Mouse (Mus musculus) left cerebral cortex, postnatal 25 days (tissue): ENCODE results near the gene Aadacl3. TPM values are rescaled to one million over a fixed set of nuclear protein-coding genes. Genes with fewer than 3 reads are reported as not detected.

Experiments used
- DNase-seq, 2 experiments: peaks; one replicate each; pipeline ENCODE4 v3.0.0; 2022; ENCODE audit warnings: low spot score in 2 of 2, mixed read lengths in 1 of 2
- intact Hi-C: fragments of 180-260 bp; cut with DNase I; formaldehyde crosslinking; loops from one replicate; pipeline ENCODE4 v1.15.1; 2025
- total RNA-seq, 2 experiments: library from RNA; stranded (reverse); gene quantifications; 2 replicates each; pipeline ENCODE4 v1.2.3; 2021

Gene Aadacl3
- total RNA-seq, result not detected

DNA sequence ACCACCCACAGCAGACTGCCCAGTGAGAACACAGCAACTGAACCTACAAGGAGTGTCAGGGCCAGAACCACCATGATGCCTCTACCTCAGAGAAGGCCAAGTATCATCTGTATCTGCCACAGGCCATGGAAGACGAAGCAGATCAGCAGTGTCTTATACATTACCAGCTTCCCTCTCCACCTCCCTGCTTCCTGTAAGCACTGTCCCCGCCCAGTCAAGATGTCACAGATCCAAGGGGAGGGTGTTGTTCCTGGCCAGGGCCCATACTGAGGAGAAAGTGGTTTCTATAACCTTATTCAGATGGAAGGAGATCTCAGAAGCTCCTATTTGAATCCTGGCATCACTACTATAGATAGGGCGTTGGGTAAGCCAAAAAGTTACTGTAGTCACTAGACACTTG is at the start of gene Aadacl3:
Gene Aadacl3 (minus strand): TSS at position 101 of the 400 bp plus-strand sequence.
- no peak for DNase-seq
- intact Hi-C loops, result no loop called here

DNA sequence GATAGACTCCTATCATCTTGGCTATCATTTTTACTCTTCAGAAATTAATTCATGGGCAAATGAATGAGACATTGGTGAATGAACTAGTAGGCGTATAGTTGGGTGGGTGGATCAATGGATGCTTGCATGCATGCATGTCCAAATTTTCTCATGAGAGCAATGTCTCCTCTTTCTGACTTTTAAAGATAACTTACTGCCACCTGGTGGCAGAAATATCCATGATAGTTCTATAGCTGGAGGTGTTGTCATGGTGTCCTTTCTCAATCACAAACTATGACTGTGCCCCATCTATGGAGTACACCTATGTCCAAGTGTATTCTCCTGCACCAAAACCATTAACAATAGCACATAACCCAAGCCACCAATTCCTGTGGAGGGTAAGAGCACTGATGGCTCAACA is 43.0 kb upstream of the Aadacl3 start:
- DNase-seq, result no peak
- intact Hi-C loops, result no loop called here

GRCm38 (mm10) chr4:144493331-144493730 is 29.8 kb upstream of the Aadacl3 start:
- DNase-seq, result no peak
- intact Hi-C loops, result no loop called here

DNA sequence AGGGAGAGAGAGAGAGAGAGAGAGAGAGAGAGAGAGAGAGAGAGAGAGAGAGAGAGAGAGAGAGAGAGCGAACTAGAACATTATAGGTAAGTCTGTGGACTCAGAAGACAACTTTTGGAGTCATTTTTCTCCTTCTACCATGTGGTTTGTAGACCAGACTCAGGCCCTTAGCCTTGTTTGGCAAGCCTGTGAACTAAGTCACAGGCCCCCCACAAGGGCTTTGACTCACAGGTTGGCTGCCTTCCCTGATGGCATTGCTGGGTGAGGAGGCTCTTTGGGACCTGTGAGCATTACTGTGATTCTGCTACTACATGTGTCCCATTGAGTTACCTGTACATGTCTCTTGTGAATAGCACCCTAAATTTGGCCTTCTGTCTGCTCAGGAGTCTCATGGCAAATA is 4.5 kb upstream of the Aadacl3 start:
- intact Hi-C loops, result no loop called here
- no peak for DNase-seq

DNA sequence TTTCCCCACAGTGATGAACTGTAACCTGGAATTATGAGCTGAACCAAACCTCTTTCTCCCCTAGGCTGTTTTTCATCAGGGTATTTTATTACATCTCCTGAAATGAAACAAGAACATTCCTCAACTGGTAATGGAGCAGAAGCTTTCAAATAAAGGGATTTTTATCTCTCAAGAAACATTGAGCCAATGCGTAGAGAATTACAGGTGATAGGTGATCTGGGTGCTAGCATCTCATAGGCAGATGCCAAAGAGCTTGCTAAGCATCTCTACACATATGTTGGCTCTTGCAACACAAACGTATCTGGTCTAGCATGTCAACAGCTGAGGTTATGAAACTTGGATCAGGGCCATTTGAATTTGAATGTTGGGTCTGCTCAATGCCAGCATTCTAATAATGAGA is 1.6 kb upstream of the Aadacl3 start:
- intact Hi-C loops, result no loop called here
- no peak for DNase-seq

- intact Hi-C loops, result no loop called here
- DNase-seq, result no peak
These were observed 10.3 kb downstream of the Aadacl3 start, which contains the start of gene Gm9944 for GRCm38 (mm10) chr4:144453217-144453616. Gene Gm9944 (minus strand): TSS chr4:144453317.

- intact Hi-C loops, result no loop called here
- DNase-seq, result no peak
These were observed 15.0 kb downstream of the Aadacl3 start for GRCm38 (mm10) chr4:144448546-144448945.

DNA sequence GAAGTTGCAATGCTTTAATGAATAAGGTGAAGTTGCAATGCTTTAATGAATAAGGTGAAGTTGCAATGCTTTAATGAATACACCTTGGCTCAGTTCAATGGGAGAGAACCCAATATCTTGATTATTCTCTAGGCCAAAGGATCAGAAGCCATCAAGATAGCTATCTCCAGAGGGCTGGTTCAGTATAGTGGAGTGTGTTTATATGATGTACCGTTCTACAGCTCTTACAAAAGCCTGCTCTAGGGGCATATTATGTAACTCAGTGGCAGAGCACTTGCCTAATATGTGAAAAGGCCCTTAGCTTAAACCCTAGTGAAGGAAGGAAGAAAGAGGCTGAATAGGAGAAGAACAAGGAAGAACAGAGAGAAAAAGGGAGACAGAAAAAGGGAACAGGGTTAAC is 22.0 kb downstream of the Aadacl3 start:
- DNase-seq, result no peak
- intact Hi-C loops, result no loop called here

GRCm38 (mm10) chr4:144441095-144441494 is 22.5 kb downstream of the Aadacl3 start:
- intact Hi-C loops, result no loop called here
- no peak for DNase-seq

- no peak for DNase-seq
- intact Hi-C loops, result no loop called here
These were observed 24.9 kb downstream of the Aadacl3 start, which contains the start of gene 1700012P22Rik for GRCm38 (mm10) chr4:144438672-144439071. Gene 1700012P22Rik (minus strand): TSS chr4:144438772.

DNA sequence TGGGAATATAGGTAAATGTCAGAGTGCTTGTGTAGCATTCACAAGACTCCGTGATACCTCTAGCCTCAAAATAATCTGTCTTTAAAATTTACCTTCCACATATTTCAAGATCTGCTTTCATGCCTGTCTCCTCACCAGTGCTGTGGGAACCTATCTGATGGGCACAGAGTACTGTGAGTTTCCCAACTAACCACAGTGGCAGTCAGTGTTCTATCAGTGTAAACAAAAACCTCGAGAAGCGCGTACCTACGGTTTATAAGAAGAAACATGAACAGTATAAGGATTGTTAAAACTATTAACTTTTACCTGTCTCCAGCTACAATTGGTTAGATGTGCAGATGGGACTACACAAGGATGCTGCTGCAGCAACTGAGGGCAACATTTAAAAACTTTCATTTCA is 30.3 kb downstream of the Aadacl3 start:
- intact Hi-C loops, result no loop called here
- DNase-seq, result no peak

- intact Hi-C loops, result no loop called here
- DNase-seq, result no peak
These were observed 32.8 kb downstream of the Aadacl3 start for GRCm38 (mm10) chr4:144430723-144431122.

DNA sequence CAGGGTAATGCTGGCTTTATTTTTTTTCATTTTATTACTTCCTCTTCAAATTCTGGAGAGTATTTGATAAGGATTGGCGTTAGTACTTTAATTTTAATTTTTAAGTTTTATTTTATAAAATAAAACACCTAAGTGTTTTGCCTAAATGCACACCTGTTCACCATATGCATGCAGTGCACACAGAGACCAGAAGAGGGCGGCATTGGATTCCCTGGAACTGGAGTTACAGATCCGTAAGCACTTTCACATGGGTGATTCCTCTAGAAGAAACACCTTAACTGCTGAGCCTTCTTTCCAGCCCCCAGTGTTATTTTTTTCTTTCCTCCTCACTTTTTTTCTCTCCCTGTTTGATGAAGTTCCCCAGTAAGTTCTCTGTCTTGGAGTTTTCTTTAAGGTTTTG is 34.7 kb downstream of the Aadacl3 start:
- DNase-seq, result no peak
- intact Hi-C loops, result no loop called here

DNA sequence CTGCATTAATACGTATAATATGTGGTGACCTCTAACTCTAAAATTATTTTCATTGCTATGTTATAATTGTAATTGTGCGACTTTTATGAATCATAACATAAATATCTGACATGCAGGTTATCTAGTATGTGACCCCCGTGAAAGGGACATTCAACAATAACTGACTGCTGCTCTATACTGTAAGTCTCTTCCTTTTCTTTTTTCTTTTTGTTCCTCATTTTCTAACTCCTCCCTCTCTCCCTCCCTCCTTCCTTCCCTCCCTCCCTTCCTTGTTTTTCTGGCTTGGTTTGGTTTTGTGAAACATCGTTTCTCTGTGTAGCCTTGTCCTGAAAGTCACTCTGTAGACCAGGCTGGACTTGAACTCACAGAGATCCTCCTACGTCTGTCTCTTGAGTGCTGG is 39.0 kb downstream of the Aadacl3 start:
- no peak for DNase-seq
- intact Hi-C loops, result no loop called here

DNA sequence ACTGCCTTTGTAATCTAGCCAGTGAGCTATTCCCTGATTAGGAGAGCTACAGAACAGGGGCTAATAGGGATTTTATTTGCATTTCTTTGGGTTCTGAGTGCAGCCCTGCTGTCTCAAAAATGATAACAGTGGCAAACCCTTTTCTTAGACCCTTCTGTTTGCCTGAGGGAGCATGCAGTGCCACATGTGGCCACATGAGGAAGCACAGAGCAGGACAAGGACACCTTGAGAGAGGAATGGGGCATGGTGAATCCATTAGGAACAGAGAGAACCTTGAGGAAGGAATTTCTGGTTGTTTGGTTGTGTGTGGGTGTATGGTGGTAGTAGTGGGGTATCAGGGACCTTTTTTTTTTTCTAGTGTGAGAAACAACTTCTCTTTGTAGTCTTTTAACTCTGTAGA is 42.9 kb downstream of the Aadacl3 start:
- intact Hi-C loops, result no loop called here

DNA sequence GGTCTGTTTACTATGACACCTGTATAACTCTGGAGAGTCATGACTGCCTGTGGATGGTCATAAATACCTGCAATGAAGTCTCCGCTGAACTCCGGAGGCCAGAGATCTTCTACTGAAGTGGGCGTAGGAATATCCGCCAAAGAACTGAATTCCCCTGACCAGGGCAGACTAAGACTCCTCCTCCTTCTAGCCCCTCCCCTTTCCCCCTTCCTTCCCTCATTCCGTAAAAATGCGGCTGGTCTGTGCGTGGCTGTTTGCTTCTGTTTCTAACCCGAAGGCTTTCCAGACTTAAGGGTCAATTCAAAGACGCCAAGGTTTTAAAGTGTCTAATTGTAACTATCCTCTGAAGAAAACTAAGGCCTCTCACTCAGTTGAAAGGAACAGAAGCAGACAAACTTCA is 55.3 kb downstream of the Aadacl3 start, which contains the start of gene Pramef12:
Gene Pramef12 (minus strand): TSS at position 175 of the 400 bp plus-strand sequence.
- DNase-seq, result no peak
- intact Hi-C loops, result no loop called here

More for the DNA sequence above, 42.9 kb downstream of the Aadacl3 start:
- DNase-seq, result no peak

DNA sequence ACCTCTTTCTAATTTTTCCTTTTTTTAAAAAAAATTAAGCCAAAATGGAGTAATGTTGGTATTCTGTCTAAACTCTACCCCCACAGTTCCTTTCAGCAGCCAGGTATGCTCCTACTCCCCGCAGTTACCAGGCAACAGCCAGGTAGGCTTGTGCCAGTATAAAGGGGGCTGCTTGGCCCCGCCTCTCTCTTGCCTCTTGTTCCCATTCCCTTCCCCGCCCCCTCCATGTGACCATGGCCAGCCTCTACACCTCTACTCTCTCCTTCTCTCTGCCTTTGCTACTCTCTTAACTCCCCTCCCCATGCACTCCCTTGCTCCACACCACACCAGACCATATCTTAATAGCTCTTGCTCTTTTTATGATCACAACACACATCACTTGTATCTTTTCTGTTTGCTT is 57.3 kb downstream of the Aadacl3 start:
- DNase-seq, result no peak
- intact Hi-C loops, result no loop called here

DNA sequence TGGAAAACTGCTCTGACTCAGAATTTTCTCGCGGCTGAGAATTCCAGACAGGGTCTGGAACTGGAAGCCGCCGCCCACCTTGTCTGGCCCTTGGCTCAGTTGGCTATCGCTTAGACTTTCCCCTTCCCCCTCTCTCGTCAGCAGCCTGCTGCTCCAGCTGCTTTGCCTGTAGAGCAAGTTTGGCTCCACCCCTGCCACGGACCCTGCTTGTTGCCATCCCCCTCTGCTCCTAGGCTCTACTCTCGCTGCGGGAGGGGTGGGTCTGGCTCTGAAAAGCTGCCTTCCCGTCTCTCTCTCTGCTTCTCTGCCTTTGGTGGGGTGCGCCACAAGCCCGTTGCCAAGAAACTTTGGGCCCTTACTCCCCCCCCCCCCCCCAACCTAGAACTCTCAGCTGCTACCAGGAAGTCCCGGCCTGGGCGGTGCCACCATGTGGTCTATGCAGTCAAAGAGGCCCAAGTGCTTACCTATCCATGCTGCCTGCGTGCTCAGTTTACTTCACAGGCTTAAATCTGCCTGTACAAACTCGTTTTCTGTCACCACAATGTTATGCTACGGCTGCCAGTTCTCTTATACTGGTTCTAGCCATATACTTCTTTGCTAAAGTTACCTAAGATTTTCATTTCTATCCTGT is 59.0 kb downstream of the Aadacl3 start:
- DNase-seq, result no peak
- intact Hi-C loops, result no loop called here
